Mouse (Mus musculus) mesoderm, embryonic 11.5 days (tissue): Measurements from ENCODE around the gene Dydc2.
"Not testable (repeated sequence)": the region's sequence is repeated elsewhere in the genome, so short reads cannot be mapped to it uniquely, and the experiment has no call there.

Experiments
- DNase-seq: peaks from one replicate; pipeline ENCODE4 v3.0.0-alpha.2; 2012; ENCODE audit warnings: low read depth, low spot score

Gene Dydc2

GRCm38 (mm10) chr14:41069108-41069507 is at the start of gene Dydc2:
Gene Dydc2 (minus strand): TSS chr14:41069208.
- DNase-seq = no peak

- no peak for DNase-seq
Observed at GRCm38 (mm10) chr14:41116271-41116670, 47.3 kb upstream of the Dydc2 start.

- no peak for DNase-seq
Observed at GRCm38 (mm10) chr14:41112944-41113343, 43.9 kb upstream of the Dydc2 start.

GRCm38 (mm10) chr14:41111031-41111668 is 42.1 kb upstream of the Dydc2 start:
- no peak for DNase-seq

- no peak for DNase-seq
Observed at GRCm38 (mm10) chr14:41104853-41105444, 35.9 kb upstream of the Dydc2 start, which contains the start of gene Mat1a. Gene Mat1a (plus strand): TSS chr14:41105035.

- DNase-seq = no peak
Observed at GRCm38 (mm10) chr14:41102269-41102668, 33.3 kb upstream of the Dydc2 start.

- no peak for DNase-seq
Observed at GRCm38 (mm10) chr14:41101242-41101641, 32.2 kb upstream of the Dydc2 start.

- DNase-seq = no peak
Observed at GRCm38 (mm10) chr14:41100712-41101111, 31.7 kb upstream of the Dydc2 start.

GRCm38 (mm10) chr14:41098726-41099125 is 29.7 kb upstream of the Dydc2 start:
- no peak for DNase-seq

GRCm38 (mm10) chr14:41096296-41096860 is 27.4 kb upstream of the Dydc2 start:
- DNase-seq = no peak

- DNase-seq = no peak
Observed at GRCm38 (mm10) chr14:41094114-41094513, 25.1 kb upstream of the Dydc2 start.

GRCm38 (mm10) chr14:41090777-41091176 is 21.8 kb upstream of the Dydc2 start:
- peak; percentile 15 for DNase-seq

- DNase-seq = peak; percentile 11
Observed at GRCm38 (mm10) chr14:41087509-41087908, 18.5 kb upstream of the Dydc2 start.

GRCm38 (mm10) chr14:41082408-41082807 is 13.4 kb upstream of the Dydc2 start:
- DNase-seq = no peak

GRCm38 (mm10) chr14:41072944-41073275 is 3.9 kb upstream of the Dydc2 start:
- no peak for DNase-seq

- DNase-seq = peak; percentile 82
Observed at GRCm38 (mm10) chr14:41072229-41072943, 3.4 kb upstream of the Dydc2 start, which contains the start of gene Dydc1. Gene Dydc1 (plus strand): TSS chr14:41072911.

GRCm38 (mm10) chr14:41070343-41070742 is 1.3 kb upstream of the Dydc2 start:
- DNase-seq = no peak

- DNase-seq = no peak
Observed at GRCm38 (mm10) chr14:41066416-41066815, 2.6 kb downstream of the Dydc2 start.

- DNase-seq = no peak
Observed at GRCm38 (mm10) chr14:41065168-41065567, 3.8 kb downstream of the Dydc2 start.

- not testable (repeated sequence) for DNase-seq
Observed at GRCm38 (mm10) chr14:41053190-41053589, 15.8 kb downstream of the Dydc2 start.

- DNase-seq = no peak
Observed at GRCm38 (mm10) chr14:41052481-41052880, 16.5 kb downstream of the Dydc2 start.

GRCm38 (mm10) chr14:41050471-41050870 is 18.5 kb downstream of the Dydc2 start:
- no peak for DNase-seq
